Mouse (Mus musculus) adrenal gland, postnatal 25 days (tissue): ENCODE results near the gene Pfkfb1. TPM values are rescaled to one million over a fixed set of nuclear protein-coding genes. Genes with fewer than 3 reads are reported as not detected.

ENCODE experiments used
- DNase-seq: peaks from one replicate; pipeline ENCODE4 v3.0.0; 2021; ENCODE audit warnings: mixed read lengths
- long read RNA-seq: library from polyadenylated mRNA; stranded (forward); transcript quantifications from one replicate; pipeline ENCODE4 v2.0.0, GENCODE M21; 2021
- total RNA-seq: library from RNA; stranded (reverse); gene quantifications from 2 replicates; pipeline ENCODE4 v1.2.3, GENCODE M21; 2021

Pfkfb1 gene
- total RNA-seq, result 12.1 and 13.2 TPM in 2 replicates
- long read RNA-seq, transcript Pfkfb1-202 (14 exons, 1,872 nt), result major isoform, 13 of 19 reads
- long read RNA-seq, partial matches to known transcripts, result 2 of 19 reads
- long read RNA-seq, other reads (novel, unspliced or antisense), result 4 of 19 reads

DNA sequence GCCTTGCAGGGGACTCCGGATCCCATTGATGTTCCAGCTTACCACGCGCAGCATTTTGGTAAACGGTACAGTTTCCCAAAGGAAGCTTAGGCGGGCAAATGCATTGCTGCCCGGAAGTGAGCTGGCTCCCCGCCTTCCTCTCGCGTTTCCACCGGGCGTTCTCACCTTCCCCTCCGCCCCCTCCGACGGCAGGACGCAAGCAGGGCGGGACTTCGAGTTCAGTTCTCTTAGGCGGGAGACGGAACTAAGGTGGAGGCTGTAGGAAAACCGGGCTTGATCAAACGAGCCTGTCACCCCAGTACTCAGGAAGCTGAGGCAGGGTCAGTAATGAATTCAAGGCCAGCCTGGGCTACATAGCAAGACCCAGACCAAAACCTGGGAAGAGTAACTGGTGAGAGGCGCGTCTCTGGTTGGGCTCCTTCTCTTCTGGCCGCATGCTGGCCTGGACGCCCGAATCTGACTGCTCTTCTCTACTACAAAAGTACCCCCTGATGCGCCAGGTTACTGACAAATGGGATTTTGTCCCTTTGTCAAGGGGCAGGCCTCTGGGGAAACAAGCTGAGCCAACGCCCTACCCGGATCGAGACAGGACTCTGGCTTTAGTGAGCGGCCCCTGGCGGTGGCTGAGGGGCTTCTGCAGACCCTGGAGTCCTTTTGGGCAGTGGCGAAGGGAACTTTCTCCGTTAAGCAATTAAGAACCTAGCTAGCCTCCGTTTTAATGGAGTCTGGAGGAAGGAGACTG is at the start of gene Pfkfb1:
TSS of gene Pfkfb1 (plus strand) at position 207 of the 742 bp plus-strand sequence.
- peak; percentile 81 for DNase-seq

DNA sequence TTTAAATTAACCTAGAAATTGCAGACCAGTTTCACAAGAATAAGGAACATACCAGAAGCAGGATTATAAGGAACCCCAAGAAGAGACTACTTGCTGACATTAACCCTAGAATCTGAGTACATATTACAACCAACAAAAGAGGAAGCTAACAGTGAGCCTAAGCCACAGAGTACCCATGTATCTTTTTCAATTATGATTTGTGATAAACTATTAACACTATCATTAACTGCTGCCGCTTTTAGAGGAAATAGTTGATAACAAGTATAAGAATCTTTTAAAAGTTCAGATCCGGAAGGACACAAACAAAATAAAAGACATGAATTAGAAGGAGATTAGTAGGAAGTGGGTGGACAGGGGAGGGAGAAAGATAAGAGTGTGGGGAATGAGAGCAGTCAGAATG is 47.9 kb upstream of the Pfkfb1 start:
- no peak for DNase-seq

- DNase-seq, result no peak
Measured at GRCm38 (mm10) chrX:150541684-150542083, 46.3 kb upstream of the Pfkfb1 start.

DNA sequence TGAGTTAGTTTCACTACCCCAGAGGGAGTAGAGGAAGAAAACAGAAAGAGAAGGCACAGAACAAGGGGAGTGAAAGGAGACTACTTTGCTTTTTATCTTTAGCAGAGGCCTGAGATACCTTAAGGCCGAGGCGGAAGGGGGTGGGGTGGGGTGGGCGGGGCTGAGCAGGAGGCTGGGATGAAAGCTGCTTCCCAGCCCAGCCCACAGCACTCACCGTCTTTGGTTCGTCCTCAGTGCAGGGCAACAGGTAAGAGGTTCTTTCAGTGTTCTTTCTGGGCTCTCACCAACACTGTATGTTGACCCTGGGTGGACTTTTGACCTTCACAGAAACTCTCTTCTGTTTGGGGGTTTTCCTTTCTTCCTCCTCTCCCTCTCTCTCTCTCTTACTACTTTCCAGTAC is 40.8 kb upstream of the Pfkfb1 start, which contains the start of gene Alas2:
TSS of gene Alas2 (plus strand) at position 137 of the 400 bp plus-strand sequence.
- no peak for DNase-seq

DNA sequence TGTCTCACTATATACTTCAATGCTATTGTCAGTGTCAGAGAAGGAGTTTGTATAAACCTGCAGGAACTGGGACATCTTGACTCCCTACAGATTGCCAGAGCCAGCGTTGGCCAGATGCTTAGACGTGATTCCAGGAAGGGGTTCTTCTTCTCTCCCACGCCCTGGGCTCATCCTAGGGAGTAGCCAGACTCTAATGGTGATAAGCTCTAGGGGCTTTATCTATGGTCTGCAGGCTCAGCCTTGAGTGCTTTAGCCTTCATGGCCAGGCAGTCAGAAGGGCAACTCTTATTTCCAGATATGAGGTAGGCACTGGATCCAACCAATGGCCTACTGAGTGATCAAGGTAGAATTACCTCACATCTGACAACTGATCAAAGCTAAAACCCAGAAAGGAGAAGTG is 38.4 kb upstream of the Pfkfb1 start:
- no peak for DNase-seq

- DNase-seq, result no peak
Measured at GRCm38 (mm10) chrX:150551986-150552385, 36.0 kb upstream of the Pfkfb1 start.

DNA sequence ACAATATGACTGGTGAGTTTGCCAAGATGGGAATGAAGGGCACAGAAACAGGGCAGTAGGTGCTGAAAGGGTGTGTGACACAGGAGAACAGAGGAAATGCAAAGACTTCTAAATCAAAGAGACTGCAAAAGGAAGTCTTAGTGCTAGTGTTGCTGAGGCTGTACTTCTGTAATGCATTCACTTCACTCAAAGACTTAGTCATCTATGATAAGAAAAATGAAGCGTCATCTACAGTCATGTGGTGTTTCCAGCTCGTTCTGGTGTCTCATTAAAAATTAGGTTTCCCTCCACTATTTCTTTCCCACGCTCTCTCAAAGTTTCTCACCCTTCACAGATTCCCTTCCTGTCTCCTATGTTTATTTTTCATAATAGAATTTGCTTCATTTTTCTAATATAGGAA is 34.0 kb upstream of the Pfkfb1 start:
- DNase-seq, result no peak

DNA sequence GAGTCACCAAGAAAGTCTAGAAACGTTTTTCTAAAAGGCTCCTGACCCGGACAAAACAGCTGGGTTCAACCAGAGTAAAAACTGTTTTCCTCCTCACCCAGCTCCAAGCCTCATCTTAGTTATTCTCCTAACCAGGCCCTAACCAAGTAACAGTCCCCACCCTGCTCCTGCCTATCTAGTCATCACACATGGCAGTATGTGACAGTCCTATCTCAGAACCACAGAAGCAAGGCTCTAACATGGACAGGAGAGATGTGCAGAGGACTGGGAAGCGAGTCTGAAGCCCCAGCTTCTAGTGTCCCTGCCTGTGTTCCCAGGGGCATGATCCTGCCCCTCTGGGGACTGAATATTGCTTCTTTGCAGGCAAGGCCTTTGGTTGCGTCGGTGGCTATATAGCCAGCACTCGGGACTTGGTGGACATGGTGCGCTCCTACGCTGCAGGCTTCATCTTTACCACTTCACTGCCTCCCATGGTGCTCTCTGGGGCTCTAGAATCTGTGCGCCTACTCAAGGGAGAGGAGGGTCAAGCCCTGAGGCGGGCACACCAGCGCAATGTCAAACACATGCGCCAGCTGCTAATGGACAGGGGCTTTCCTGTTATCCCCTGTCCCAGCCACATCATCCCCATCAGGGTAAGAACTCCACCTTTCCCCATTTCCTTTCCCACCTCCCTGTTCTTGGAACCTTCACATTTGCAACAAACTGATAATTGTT is 23.2 kb upstream of the Pfkfb1 start:
- DNase-seq, result no peak

- no peak for DNase-seq
Measured at GRCm38 (mm10) chrX:150581921-150582320, 6.1 kb upstream of the Pfkfb1 start.

DNA sequence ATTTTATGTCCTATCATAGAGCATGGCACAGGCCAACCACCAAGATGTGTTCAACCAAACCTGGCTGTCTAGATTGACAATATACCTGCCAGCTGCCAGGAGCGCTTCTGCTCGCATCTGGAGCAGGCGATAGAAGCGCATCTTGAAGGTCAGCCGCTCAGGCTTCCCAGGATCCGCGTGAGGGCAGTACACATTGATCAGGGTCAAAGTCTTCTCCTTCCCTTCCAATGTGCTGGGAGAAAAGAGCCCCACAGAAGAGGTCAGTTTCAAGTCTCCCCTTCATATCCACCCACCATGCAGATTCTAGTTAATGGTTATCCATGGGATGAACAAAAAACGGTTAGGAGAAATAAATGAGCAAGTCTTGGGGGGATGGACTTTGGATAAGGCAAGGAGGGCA is 2.9 kb upstream of the Pfkfb1 start:
- DNase-seq, result no peak

GRCm38 (mm10) chrX:150589696-150590095 is 1.7 kb downstream of the Pfkfb1 start, which contains the start of gene Apex2:
Gene Apex2, minus strand, starts transcription at chrX:150589868.
- DNase-seq, result no peak

GRCm38 (mm10) chrX:150593266-150594035 is 5.4 kb downstream of the Pfkfb1 start:
- DNase-seq, result no peak

DNA sequence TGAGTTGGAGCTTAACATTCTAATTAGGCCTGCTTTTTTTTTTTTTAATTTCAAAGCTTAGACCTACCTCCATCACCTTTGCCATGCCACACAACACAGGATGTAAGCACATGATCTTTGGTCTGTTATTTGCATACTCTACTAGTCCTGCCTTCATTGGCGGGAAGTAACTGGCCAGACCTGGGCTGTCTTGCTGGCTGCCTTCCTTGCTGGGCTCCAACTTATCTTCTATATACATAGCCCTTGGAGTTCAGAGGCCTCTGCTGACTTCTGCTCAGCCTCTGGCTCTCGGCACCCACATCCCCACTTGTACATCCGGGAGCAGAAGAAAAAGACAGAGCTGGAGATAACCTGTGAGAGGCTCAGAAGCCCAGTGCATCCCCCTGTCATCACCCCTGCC is 6.1 kb downstream of the Pfkfb1 start:
- DNase-seq, result no peak

GRCm38 (mm10) chrX:150595016-150595760 is 7.2 kb downstream of the Pfkfb1 start:
- DNase-seq, result no peak

GRCm38 (mm10) chrX:150598882-150599281 is 10.9 kb downstream of the Pfkfb1 start:
- no peak for DNase-seq

- DNase-seq, result no peak
Measured at GRCm38 (mm10) chrX:150636421-150636820, 48.4 kb downstream of the Pfkfb1 start.

- DNase-seq, result no peak
Measured at GRCm38 (mm10) chrX:150656122-150656907, 68.3 kb downstream of the Pfkfb1 start.

DNA sequence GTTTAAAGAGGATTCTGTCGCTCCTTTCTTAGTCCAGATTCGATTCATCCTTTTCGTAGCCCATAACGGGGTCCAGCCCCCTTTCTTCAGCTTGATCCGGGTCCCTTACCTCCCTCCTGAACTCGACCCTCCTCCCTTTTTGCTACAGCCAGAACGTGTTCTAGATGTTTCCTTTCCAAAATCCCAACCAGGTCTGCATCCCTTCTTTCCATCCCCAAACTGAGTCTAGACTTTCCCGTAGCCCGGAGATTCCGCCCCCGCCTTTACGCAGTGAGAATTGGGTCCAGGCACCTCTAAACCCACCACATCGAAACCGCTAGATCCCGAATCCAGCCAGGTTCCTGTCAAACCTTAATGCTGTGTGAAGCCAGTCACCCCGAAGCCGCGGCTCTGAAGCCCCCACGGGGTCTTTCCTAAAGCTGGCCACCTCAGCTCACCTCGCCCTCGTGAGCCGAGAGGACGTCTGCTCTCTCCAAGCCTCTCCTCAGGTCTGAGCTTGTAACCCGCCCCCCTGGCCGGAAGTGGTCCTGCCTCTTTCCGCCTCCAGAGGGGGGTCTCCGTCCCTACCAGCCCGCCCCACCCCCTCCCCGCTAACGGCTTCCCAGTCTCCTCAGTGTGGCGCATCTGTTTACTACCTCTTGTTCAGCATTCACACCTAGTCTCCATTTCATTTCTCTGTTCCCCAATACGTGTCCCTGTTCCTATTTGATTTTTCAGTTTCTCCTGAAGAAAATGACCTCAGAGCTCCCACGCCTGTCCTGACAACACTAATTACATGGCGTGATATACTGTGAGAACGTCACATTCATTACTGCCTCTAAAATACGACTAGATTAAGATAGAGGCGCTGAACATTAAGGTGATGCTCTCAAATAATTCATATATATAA is 69.1 kb downstream of the Pfkfb1 start, which contains the start of gene Tro:
TSS of gene Tro (minus strand) at position 676 of the 889 bp plus-strand sequence.
- DNase-seq, result no peak

DNA sequence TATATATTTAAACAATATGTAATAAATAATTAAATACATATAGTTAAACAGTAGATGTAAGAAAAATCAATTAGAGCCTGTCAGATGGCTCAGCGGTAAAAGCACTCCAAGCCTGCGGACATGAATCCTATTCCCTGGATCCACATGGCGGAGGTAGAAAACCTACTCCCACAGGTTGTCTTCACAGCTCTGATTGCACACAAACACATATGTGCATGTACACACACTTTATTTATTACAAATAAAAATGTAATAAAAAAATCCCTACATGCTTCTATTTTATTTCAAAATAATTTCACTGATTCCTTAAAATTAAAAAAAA is 69.7 kb downstream of the Pfkfb1 start:
- no peak for DNase-seq

GRCm38 (mm10) chrX:150662809-150663208 is 74.8 kb downstream of the Pfkfb1 start:
- peak; percentile 28 for DNase-seq
